Mouse (Mus musculus) olfactory bulb, adult 2 months (tissue): ENCODE data around the gene Vmn2r80. TPM values are rescaled to one million over a fixed set of nuclear protein-coding genes. Genes with fewer than 3 reads are reported as not detected.

Experiments used
- H3K27ac ChIP-seq: fragments of 200-500 bp; 2 replicates; pipeline ENCODE4 v1.5.1; 2012; ENCODE audit warnings: low read depth, low read length; ENCODE audit not compliant: insufficient read depth
- H3K4me1 ChIP-seq: fragments of 200-500 bp; 2 replicates; pipeline ENCODE4 v1.6.1; 2012; ENCODE audit warnings: low read length; ENCODE audit not compliant: control insufficient read depth, insufficient read depth
- H3K4me3 ChIP-seq: fragments of 200-500 bp; 2 replicates; pipeline ENCODE4 v1.5.1; 2012; ENCODE audit warnings: mild to moderate bottlenecking, low read depth, low read length, moderate library complexity; ENCODE audit not compliant: insufficient read depth
- CTCF ChIP-seq: fragments of 200-500 bp; IDR thresholded peaks from 2 replicates; pipeline ENCODE4 v1.5.1; 2012; ENCODE audit warnings: low read depth, mild to moderate bottlenecking, low read length, moderate library complexity; ENCODE audit not compliant: insufficient read depth
- POLR2A ChIP-seq: fragments of 200-500 bp; IDR thresholded peaks from 2 replicates; pipeline ENCODE4 v1.6.1; 2012; ENCODE audit warnings: mild to moderate bottlenecking, low read depth, low read length, moderate library complexity; ENCODE audit not compliant: insufficient read depth
- WGBS: fragments of 180-500 bp; shearing (Covaris S2); methylation state at CpG from one replicate; pipeline ENCODE4 v1.1.7; 2018; 5-methylcytosine and 5-hydroxymethylcytosine counted together
- polyA plus RNA-seq: library from polyadenylated mRNA; stranded (reverse); fragments of >200 nt; gene quantifications from 2 replicates; pipeline ENCODE4 v1.2.4, GENCODE M21; 2012; ENCODE audit warnings: low replicate concordance; ENCODE audit not compliant: missing spikeins, insufficient read depth, insufficient read length

Vmn2r80 gene
- polyA plus RNA-seq, 1 experiment: not detected

- TF ChIP-seq CTCF: no peak
- TF ChIP-seq POLR2A: no peak
- Histone ChIP-seq H3K4me3 (no peak overlapping the region), H3K27ac (no peak overlapping the region), H3K4me1 (no peaks in the 10 kb centered on the region)
Observed at GRCm38 (mm10) chr10:79221606-79222005, 73.0 kb downstream of the Vmn2r80 start.

GRCm38 (mm10) chr10:79222214-79222613, 73.6 kb downstream of the Vmn2r80 start:
- TF ChIP-seq CTCF: no peak
- 82% methylated on average over 7 of the region's 7 CpGs for WGBS

More at GRCm38 (mm10) chr10:79222214-79222613, 73.6 kb downstream of the Vmn2r80 start:
- Histone ChIP-seq H3K4me1 (no peaks in the 10 kb centered on the region), H3K4me3 (no peak overlapping the region), H3K27ac (no peak overlapping the region)

Other genes with a start within 250 kb of the Vmn2r80 start
- gene Olfr1354, start 235.6 kb upstream of the Vmn2r80 start, polyA plus RNA-seq: not detected in 2 replicates
- not detected in 2 replicates for gene Olfr8, start 198.1 kb upstream of the Vmn2r80 start, polyA plus RNA-seq
- not detected in 2 replicates for gene Olfr1353, start 185.5 kb upstream of the Vmn2r80 start, polyA plus RNA-seq
- not detected in 2 replicates for gene Olfr1352, start 167.7 kb upstream of the Vmn2r80 start, polyA plus RNA-seq
- gene Olfr1351, start 136.3 kb upstream of the Vmn2r80 start, polyA plus RNA-seq: not detected in 2 replicates
- not detected in 2 replicates for gene Olfr57, start 120.0 kb upstream of the Vmn2r80 start, polyA plus RNA-seq
- not detected in 2 replicates for gene 2610008E11Rik, start 51.2 kb upstream of the Vmn2r80 start, polyA plus RNA-seq
- not detected in 2 replicates for gene Vmn2r81, start 98.9 kb downstream of the Vmn2r80 start, polyA plus RNA-seq
- not detected in 2 replicates for gene Vmn2r82, start 207.8 kb downstream of the Vmn2r80 start, polyA plus RNA-seq